Mouse (Mus musculus): ENCODE results near the gene Med22. TPM values are rescaled to one million over a fixed set of nuclear protein-coding genes. Genes with fewer than 3 reads are reported as not detected.

The Med22 gene
- total RNA-seq, 2 experiments from 2014 or later, result 23.7 to 25.6 TPM

DNA sequence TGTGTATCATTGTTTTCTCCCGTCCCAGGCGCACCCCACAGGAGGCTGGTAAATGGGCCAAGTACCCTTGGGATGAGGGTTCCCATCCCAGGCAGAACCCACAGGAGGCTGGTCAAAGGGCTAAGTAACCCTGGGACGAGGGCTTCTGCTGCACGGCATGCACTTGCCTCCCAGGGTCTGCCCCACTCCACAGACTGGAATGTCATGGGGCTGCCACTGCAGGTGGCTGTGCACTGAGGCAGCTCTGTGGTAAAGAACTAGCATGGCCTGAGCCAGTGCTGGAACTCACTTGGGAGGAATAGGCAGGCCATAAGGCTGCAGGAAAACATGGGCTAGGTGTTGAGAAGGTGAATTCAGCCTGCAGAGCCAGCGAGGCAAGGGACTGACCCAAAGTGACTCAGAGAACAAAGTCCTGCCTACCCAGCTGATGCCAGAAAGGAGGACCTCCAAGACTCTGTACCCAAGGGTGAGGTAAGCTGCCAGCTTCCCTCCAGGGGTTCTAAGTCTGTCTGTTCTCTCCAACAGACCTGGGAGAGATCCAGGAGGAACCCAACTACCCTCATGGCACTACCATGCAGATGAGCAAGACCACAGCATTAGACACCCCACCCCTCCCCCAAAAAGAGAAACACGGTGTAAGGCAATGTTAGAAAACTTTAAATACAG is 9.8 kb upstream of the Med22 start:
- no peak for DNase-seq (ENCODE audit: low spot score)
- intact Hi-C loops (cut with DNase I), result no loop called here

GRCm38 (mm10) chr2:26919684-26920083 is 9.2 kb upstream of the Med22 start:
- DNase-seq (ENCODE audit: low spot score), result no peak
- intact Hi-C loops (cut with DNase I), result no loop called here

- DNase-seq (ENCODE audit: low spot score), result no peak
- intact Hi-C loops (cut with DNase I), result loop anchor here (2.0 kb wide), 1 partner anchor 16 kb away; the partner anchor contains the start of gene Surf4
These were observed 6.3 kb upstream of the Med22 start for GRCm38 (mm10) chr2:26916738-26917137.

DNA sequence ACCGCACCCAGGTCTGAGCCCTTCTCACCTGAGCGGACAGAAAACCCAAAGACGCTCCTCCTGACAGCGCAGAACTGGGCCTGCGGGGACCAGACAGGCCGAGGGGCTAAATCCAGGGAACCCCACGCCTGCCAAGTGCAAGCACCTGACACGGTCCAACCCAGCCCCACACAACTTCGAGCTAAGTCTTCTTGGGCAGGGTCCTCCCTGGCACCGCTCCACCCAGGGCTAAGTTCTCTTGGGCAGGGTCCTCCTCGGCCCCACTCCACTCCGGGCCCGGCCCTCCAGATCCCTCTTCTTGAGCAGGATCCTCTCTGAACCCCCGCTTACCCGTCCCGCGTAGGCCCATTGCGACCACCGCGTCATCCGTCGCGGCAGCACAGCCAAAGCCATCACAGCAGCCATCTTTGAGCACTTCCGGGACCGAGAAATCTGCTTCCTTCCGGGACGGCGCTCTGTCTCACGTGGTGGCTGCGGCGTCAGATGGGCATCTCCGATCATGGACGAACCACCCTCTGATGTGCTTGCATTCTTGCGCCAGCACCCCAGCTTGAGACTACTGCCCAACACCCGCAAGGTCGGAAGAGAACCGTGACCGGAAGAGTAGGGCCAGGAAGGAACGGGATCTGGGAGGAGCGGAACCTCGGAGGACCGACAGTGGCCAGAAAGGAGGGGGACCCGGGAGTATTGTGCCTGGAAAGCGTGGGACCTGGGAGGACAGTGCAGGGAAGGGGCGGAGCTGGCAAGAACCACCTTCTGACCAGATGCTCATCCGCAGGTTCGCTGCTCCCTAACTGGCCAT is 5.7 kb upstream of the Med22 start, which contains the start of the genes Surf2 and Surf1:
Surf2 (plus strand) TSS at position 441 of the 802 bp plus-strand sequence.
Surf1 (minus strand) TSS at position 604 of the 802 bp plus-strand sequence.
- intact Hi-C loops (cut with DNase I), result loop anchor here (2.0 kb wide), 1 partner anchor 17 kb away; the partner anchor contains the start of gene Surf4

DNA sequence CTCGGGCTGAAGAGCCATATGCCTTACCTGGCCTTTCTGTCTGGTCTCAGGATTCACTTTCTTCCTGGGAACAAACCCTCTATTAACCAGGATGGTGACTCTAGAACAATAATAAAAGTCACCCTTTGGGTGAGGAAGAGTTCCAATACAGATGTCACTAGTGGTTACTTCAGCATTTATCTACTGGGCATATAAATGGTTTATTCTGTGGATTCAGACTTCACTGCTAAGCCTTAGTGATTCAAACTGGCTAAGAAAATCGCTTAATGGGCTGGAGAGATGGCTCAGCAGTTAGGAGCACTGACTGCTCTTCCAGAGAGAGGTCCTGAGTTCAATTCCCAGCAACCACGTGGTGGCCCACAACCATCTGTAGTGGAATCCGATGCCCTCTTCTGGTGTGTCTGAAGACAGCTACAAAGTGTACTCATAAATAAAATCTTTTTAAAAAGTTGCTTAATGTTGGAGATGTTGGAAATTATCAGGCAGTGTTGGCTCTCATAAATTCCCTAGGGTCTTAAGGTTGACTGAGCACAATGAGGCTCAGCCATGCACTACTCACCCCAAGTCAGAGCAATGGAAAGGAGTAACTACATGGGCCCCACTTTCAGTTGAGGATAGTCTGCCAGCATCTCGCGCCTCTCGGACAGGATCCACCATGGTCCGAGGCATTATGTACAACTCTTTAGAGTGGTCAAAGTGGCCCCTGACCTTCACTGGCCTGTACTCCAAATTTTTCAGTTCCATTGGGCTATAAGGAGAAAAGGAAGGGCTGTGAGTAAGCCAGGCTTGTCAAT is 3.9 kb upstream of the Med22 start:
- intact Hi-C loops (cut with DNase I), result loop anchor here (5.0 kb wide), 1 partner anchor 93 kb away; the partner anchor contains the start of gene Cacfd1
- no peak for DNase-seq (ENCODE audit: low spot score)

More for the DNA sequence above, 5.7 kb upstream of the Med22 start, which contains the start of the genes Surf2 and Surf1:
- DNase-seq (ENCODE audit: low spot score), result peak; percentile 67

- DNase-seq (ENCODE audit: low spot score), result no peak
- intact Hi-C loops (cut with DNase I), result loop anchor here (5.0 kb wide), 1 partner anchor 94 kb away; the partner anchor contains the start of gene Cacfd1
These were observed 3.1 kb upstream of the Med22 start for GRCm38 (mm10) chr2:26913416-26914147.

DNA sequence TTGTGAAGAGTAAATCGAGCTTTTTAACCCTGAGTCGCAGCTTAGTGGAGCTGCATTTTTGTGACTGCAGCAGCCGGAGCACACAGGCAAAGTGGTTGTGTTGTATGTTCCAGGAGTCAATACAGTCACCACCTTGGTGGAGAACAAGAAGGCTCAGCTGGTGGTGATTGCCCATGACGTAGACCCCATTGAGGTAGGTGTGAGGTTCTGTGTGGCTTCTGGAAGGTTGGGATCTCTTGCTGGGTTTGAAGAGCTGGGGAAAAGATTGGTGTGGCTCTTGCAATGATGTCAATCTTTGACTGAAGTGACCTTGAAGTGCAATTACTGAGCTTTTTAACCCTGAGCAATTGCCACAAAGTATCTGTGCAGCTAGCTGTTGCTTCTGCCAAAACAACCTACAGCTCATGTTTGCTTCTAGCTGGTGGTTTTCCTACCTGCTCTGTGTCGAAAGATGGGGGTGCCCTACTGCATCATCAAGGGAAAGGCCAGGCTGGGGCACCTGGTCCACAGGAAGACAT is 1.8 kb upstream of the Med22 start:
- intact Hi-C loops (cut with DNase I), result loop anchor here (5.0 kb wide), 1 partner anchor 95 kb away; the partner anchor contains the start of gene Cacfd1
- DNase-seq (ENCODE audit: low spot score), result no peak

DNA sequence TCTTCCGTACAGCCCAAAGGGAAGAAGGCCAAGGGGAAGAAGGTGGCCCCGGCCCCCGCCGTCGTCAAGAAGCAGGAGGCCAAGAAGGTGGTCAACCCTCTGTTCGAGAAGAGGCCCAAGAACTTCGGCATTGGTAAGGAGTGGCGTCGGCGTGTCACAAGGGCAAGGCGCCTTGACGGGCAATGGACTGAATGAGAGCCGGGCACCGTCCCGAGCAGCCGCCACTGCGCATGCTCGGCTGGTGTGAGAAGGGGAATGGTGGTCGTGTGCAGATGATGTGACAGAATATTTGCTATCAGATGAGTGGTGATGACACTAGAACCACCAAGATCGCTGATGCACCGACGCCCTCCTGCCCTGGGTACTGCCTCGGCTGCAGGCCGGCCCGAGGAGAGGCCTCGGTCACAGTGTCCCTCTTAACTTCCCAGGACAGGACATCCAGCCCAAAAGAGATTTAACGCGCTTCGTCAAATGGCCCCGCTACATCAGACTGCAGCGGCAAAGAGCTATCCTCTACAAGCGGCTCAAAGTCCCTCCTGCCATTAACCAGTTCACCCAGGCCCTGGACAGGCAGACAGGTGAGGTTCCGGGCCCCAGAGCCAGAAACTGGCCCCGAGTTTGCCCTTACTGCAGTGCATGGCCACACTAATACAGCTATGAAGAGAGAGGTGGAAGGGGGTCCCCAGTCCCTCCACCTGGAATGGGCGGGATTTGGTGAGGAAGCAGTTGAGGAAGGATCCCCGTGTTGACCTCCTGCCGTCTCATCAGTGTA is 703 bp upstream of the Med22 start:
- intact Hi-C loops (cut with DNase I), result loop anchor here (5.0 kb wide), 1 partner anchor 96 kb away; the partner anchor contains the start of gene Cacfd1
- no peak for DNase-seq (ENCODE audit: low spot score)

GRCm38 (mm10) chr2:26909387-26909784 is 1.1 kb downstream of the Med22 start:
- DNase-seq (ENCODE audit: low spot score), result no peak
- intact Hi-C loops (cut with DNase I), result loop anchor here (10.0 kb wide), 2 partner anchors 465 to 1405 kb away; partner anchors contain the start of genes C8g, Fbxw5 and Sec16a

DNA sequence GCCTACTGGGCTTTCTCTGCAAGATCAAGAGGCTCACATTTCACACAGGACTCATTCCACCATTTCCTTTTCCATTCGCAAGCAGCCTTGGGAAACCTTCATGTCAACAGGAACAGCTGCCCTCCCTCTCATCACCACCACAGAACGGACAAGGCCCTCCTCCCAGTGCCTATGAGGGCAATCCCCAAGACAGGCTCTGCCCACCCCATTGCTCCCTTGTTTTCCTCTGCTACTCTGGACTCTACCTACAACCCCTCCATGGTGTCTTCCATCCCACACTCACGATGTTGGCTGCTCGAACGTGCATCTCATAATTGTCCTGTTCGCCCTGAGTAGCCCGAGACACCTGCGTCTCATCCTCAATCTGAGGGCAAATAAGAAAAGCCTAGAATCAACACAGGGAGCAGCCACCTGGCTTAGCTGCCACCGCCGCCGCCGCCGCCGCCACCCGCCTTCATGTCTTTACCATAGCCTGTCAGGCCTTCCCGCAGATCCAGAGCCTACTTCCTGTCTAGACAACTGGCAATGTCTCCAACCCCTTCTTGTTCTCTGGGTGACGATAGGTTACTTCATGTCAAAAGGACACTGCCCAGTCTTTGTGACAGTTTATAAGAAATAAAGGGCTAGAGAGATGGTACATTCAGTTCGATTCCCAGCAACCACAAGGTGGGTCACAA is 1.6 kb downstream of the Med22 start:
- intact Hi-C loops (cut with DNase I), result loop anchor here (10.0 kb wide), 2 partner anchors 464 to 1404 kb away; partner anchors contain the start of genes C8g, Fbxw5 and Sec16a
- DNase-seq (ENCODE audit: low spot score), result no peak

DNA sequence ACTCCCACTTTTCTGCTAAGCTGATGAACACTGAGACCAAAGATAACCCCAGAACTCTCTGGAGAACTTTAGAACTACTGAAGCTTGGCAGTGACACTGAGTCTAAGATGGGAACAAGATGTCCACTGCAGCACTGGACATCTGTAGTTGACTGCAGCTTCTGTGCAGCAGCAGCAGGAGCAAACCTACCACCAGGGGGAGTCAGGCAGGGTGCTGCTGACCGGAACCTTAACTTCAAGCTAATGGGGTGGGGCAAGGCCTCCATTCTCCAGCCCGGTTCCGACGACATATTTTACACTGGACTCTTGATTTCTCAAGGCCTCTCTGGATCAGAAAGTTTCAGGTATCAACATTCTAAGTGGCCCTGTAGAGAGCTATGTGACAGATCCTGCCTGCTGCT is 3.4 kb downstream of the Med22 start:
- DNase-seq (ENCODE audit: low spot score), result no peak
- intact Hi-C loops (cut with DNase I), result loop anchor here (10.0 kb wide), 2 partner anchors 462 to 1402 kb away; partner anchors contain the start of genes C8g, Fbxw5 and Sec16a

GRCm38 (mm10) chr2:26906431-26906830 is 4.0 kb downstream of the Med22 start:
- DNase-seq (ENCODE audit: low spot score), result no peak
- intact Hi-C loops (cut with DNase I), result loop anchor here (10.0 kb wide), 2 partner anchors 462 to 1402 kb away; partner anchors contain the start of genes C8g, Fbxw5 and Sec16a

- intact Hi-C loops (cut with DNase I), result loop anchor here (10.0 kb wide), 2 partner anchors 461 to 1401 kb away; partner anchors contain the start of genes C8g, Fbxw5 and Sec16a
- no peak for DNase-seq (ENCODE audit: low spot score)
These were observed 4.5 kb downstream of the Med22 start for GRCm38 (mm10) chr2:26905936-26906335.

DNA sequence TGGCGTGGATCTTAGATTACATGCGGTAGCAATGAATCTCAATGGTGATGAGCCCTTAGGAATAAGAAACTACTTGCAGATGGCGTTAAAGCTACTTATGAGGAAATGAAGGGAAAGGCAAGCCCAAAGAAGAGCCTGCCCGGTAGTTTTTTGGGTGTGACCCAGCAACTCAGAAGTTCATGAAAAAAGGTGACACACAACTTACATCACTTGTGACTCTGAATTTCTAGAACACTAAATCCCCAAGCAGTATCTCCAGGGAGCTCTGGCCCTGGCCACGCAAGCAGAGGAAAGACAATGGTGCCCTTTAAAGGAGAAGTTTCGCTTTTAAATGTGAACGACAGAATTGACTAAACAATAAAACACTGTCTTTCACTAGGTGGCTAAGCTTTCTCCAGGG is 7.2 kb downstream of the Med22 start:
- no peak for DNase-seq (ENCODE audit: low spot score)
- intact Hi-C loops (cut with DNase I), result loop anchor here (5.0 to 10.0 kb wide), 3 partner anchors 59 to 1399 kb away; partner anchors contain the start of genes C8g, Fbxw5, Rexo4 and Sec16a

- intact Hi-C loops (cut with DNase I), result loop anchor here (5.0 to 10.0 kb wide), 3 partner anchors 60 to 1398 kb away; partner anchors contain the start of genes C8g, Fbxw5, Rexo4 and Sec16a
- DNase-seq (ENCODE audit: low spot score), result peak; percentile 89
These were observed 7.8 kb downstream of the Med22 start, which contains the start of gene Surf6 for GRCm38 (mm10) chr2:26902467-26903220. TSS of gene Surf6 (minus strand) at chr2:26902879.

DNA sequence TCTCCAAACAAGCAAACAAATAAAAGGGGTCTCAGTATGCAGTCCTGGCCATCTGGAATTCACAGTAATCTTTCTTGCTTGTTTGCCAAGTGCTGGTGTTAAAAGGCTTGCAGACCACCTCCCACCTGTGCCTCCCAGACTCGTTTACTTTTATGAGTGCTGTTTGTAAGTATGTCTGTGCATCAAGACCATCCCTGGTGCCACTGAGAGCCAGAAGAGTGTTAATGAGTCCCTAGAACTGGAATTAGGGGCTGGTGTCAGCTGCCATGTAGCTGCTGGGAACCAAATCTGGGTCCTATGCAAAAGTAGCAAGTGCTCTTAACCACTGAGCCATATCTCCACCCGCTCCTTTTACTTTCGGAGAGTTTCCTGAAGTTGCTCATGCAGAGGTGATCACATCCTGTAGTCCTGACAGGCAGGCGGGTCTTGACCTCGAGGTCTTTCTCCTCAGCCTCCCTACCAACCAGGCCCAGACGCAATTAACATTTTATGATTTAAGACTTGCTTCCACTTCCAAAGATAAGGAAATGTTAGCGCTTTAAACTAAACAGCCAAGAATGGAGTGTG is 8.6 kb downstream of the Med22 start:
- no peak for DNase-seq (ENCODE audit: low spot score)

More for the DNA sequence above, 8.6 kb downstream of the Med22 start:
- intact Hi-C loops (cut with DNase I), result loop anchor here (2.0 to 10.0 kb wide), 4 partner anchors 60 to 1397 kb away; partner anchors contain the start of genes C8g, Fbxw5, Rexo4 and Sec16a
